Comparison of ENCODE assay signal across 15 mouse cellular contexts in the genomic region with DNA sequence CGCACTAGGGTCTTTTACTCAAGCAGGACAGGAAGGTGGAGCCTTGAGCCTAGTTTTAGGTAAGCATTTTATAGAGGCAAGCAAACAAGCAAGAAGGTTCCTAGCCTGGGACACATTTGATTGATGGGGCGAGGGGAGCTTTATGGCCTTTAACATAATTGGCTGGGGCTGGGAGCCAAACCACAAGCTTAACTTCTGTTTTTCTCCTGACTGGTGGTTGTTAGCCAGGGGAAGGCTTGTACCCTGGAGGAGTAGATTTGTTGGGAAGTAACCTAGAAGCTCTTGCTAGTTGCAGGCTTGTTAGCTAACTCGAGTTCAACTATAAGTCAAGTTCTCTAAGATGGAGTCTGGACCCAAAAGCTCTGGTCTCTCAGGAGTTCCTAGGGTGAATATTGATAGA. TPM values are rescaled to one million over a fixed set of nuclear protein-coding genes. Genes with fewer than 3 reads are reported as not detected.
DNase-seq lines count a peak whose midpoint lies in the region.
"Had no signal": no experiment of that assay in that cellular context is flagged by ENCODE, and none has a peak within 500 bp of the region (broad histone marks: within the 10 kb centered on the region; RNA-seq: fewer than 3 reads in every experiment).

No protein-coding gene starts in this region.

- intact Hi-C loops in heart, postnatal 14 days (cut with DNase I): loop anchor here (2.0 to 10.0 kb wide), 4 partner anchors 44 to 244 kb away; no protein-coding TSS in a partner anchor

- peak; percentile 15 for DNase-seq in heart, adult 8-10 months (ENCODE audit: low spot score)
- no peak for DNase-seq in heart, postnatal 14 days
- DNase-seq in 3T3-L1 (ENCODE audit: low read depth, low spot score): peak; percentile 56
- peak; percentile 38 for DNase-seq in adipocyte (ENCODE audit: low spot score)
- DNase-seq in limb, embryonic 10.5 days (ENCODE audit: low spot score): peak; percentile 45
- DNase-seq in left cerebral cortex, adult 18-20 months (ENCODE audit: low spot score in 2 of 2): no peak
- DNase-seq in gastrocnemius, adult 8-10 months (ENCODE audit: low spot score in 2 of 2): no peak
- no peak for DNase-seq in embryo, embryonic 10 days (ENCODE audit: low spot score)

- peaks cover 5% of the 10 kb centered on the region; the same call in 1 of the 2 replicates for H3K4me1 ChIP-seq in limb, embryonic 10.5 days
- H3K4me1 ChIP-seq: embryonic facial prominence, embryonic 15.5 days; liver, embryonic 13.5 days had no signal

- H3K9me3 ChIP-seq in limb, embryonic 10.5 days (replicated peaks): no peaks in the 10 kb centered on the region
- H3K9me3 ChIP-seq: embryonic facial prominence, embryonic 15.5 days; liver, embryonic 13.5 days had no signal

- no peak overlapping the region for H3K27ac ChIP-seq in limb, embryonic 10.5 days
- H3K27ac ChIP-seq: embryonic facial prominence, embryonic 15.5 days; hindbrain, postnatal 0 days; liver, embryonic 13.5 days had no signal

- H3K36me3 ChIP-seq in limb, embryonic 10.5 days: no peaks in the 10 kb centered on the region
- H3K36me3 ChIP-seq: embryonic facial prominence, embryonic 15.5 days; liver, embryonic 13.5 days had no signal

- peaks cover 18% of the 10 kb centered on the region; the same call in 1 of the 2 replicates for H3K27me3 ChIP-seq in limb, embryonic 10.5 days (ENCODE audit: low read depth, poor library complexity, severe bottlenecking)
- H3K27me3 ChIP-seq: embryonic facial prominence, embryonic 15.5 days; liver, embryonic 13.5 days had no signal

- no peak overlapping the region for H3K4me3 ChIP-seq in limb, embryonic 10.5 days
- H3K4me3 ChIP-seq: embryonic facial prominence, embryonic 15.5 days; liver, embryonic 13.5 days had no signal

- 59% methylated on average over 3 of the region's 3 CpGs for WGBS in limb, embryonic 10.5 days

RNA-seq across cellular contexts. Expression of a gene that starts 26.0 kb away (rescaled TPM):
- total RNA-seq in heart, adult 8-10 months (2022): not detected
- under 1 TPM; 0.14 to 0.24 TPM for total RNA-seq in heart, postnatal 14 days (2021)
- polyA plus RNA-seq in limb, embryonic 10.5 days (2016; fragmentation: Nextera tagmentation; extraction: Ambion mirVana): not detected in 2 replicates
- total RNA-seq in left cerebral cortex, adult 18-20 months (2021): under 1 TPM in 1 of 2 experiments, not detected in 1; 0.16 TPM
- not detected for total RNA-seq in gastrocnemius, adult 8-10 months (2022)
- total RNA-seq: forebrain, postnatal 0 days; gastrocnemius, postnatal 36 days; hindbrain, postnatal 0 days had no signal
- polyA plus RNA-seq: forebrain, postnatal 0 days; hindbrain, postnatal 0 days; liver, embryonic 13.5 days; stomach, embryonic 14.5 days had no signal

RNA-seq across cellular contexts. Expression of a gene that starts 58.1 kb away (rescaled TPM):
- under 1 TPM in 1 of 4 experiments, not detected in 3; 0.09 TPM for total RNA-seq in heart, adult 8-10 months (2022)
- total RNA-seq in heart, postnatal 14 days (2021): not detected
- not detected in 2 replicates for polyA plus RNA-seq in limb, embryonic 10.5 days (2016; fragmentation: Nextera tagmentation; extraction: Ambion mirVana)
- 1 to 10 TPM; 4.4 to 4.8 TPM for total RNA-seq in left cerebral cortex, adult 18-20 months (2021)
- not detected for total RNA-seq in gastrocnemius, adult 8-10 months (2022)
- total RNA-seq: gastrocnemius, postnatal 36 days had no signal
- polyA plus RNA-seq: embryonic facial prominence, embryonic 15.5 days; heart, postnatal 0 days; liver, embryonic 13.5 days; stomach, embryonic 14.5 days had no signal

Comparison
In these comparisons a context has a peak if more than half of its experiments do, and no peak if none do; other contexts are left out.
1. DNase-seq: peak in heart, adult 8-10 months (single experiment), 3T3-L1 (single experiment), adipocyte (single experiment) and limb, embryonic 10.5 days (single experiment); none in heart, postnatal 14 days (0 of 2), left cerebral cortex, adult 18-20 months (0 of 2), gastrocnemius, adult 8-10 months (0 of 2) and embryo, embryonic 10 days (single experiment).
2. RNA of a gene that starts 58.1 kb away (total RNA-seq): 4.4 to 4.8 TPM in left cerebral cortex, adult 18-20 months; not detected in heart, postnatal 14 days, 0.09 TPM in heart, adult 8-10 months and not detected in gastrocnemius, adult 8-10 months; every median in the first group is over 4 times any median in the second.